Mouse (Mus musculus): ENCODE data around the gene Gm47841.
A peak's percentile ranks its signal among the peaks of the same experiment; 100 is the strongest.

The Gm47841 gene

GRCm38 (mm10) chr15:101046039-101046526 is 1.1 kb downstream of the Gm47841 start:
- no peak for DNase-seq (ENCODE audit: extremely low spot score, low read depth, low spot score)

- no peak for DNase-seq (ENCODE audit: extremely low spot score, low read depth, low spot score)
These were observed 2.7 kb downstream of the Gm47841 start for GRCm38 (mm10) chr15:101044531-101044930.

DNA sequence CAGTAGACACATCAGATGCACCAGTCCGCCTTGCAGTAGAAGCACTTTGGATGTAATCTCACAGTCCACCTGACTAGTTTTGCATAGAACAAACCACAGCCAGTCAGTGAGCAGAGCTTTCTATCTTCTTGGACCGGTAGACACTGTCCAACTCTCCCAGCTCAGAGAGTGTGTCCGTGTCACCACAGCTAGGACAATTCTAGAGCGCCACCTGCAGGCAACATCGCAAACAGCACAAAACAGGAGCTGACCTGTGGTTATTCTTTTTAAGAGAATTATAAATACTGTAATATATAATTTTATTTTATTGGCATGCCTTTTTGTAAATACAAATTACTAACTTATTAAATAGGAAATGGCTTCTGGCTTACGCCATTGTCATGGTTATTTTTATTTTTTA is 4.6 kb downstream of the Gm47841 start:
- peak; percentile 35 for DNase-seq (ENCODE audit: extremely low spot score, low read depth, low spot score)

DNA sequence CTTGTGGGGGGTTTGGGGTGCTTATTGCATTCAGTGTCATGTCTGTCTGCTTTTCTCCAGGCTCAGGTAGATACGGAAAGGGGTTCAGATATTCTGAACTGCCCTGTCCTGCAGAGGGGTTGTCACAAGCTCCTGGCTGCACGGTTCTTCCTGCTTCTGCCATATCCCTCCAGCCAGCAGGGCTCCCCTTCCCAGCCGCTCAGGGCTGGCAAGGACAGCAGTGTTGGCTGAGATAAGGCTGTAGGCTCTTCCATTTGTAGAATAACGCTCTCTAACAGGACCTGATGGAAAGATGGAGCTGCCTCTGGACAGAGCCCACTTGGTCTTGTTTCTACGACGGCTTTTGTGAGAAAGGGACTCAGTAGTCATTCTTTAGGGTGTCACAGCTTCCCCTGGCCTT is 5.2 kb downstream of the Gm47841 start:
- no peak for DNase-seq (ENCODE audit: extremely low spot score, low read depth, low spot score)

DNA sequence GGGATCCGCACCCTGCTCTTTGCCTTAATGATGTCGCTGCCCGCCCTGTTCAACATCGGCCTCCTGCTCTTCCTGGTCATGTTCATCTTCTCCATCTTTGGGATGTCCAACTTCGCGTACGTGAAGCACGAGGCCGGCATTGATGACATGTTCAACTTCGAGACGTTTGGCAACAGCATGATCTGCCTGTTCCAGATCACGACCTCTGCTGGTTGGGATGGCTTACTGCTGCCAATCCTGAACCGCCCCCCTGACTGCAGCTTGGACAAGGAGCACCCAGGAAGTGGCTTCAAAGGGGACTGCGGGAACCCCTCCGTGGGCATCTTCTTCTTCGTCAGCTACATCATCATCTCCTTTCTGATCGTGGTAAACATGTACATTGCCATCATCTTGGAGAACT is 7.5 kb downstream of the Gm47841 start:
- no peak for DNase-seq (ENCODE audit: extremely low spot score, low read depth, low spot score)

- no peak for DNase-seq (ENCODE audit: extremely low spot score, low read depth, low spot score)
These were observed 18.2 kb downstream of the Gm47841 start for GRCm38 (mm10) chr15:101028960-101029359.

GRCm38 (mm10) chr15:101011352-101011751 is 35.8 kb downstream of the Gm47841 start:
- no peak for DNase-seq (ENCODE audit: extremely low spot score, low read depth, low spot score)

GRCm38 (mm10) chr15:101008386-101009010 is 38.7 kb downstream of the Gm47841 start:
- no peak for DNase-seq (ENCODE audit: extremely low spot score, low read depth, low spot score)

GRCm38 (mm10) chr15:101007236-101007635 is 40.0 kb downstream of the Gm47841 start:
- DNase-seq (ENCODE audit: extremely low spot score, low read depth, low spot score) = no peak

DNA sequence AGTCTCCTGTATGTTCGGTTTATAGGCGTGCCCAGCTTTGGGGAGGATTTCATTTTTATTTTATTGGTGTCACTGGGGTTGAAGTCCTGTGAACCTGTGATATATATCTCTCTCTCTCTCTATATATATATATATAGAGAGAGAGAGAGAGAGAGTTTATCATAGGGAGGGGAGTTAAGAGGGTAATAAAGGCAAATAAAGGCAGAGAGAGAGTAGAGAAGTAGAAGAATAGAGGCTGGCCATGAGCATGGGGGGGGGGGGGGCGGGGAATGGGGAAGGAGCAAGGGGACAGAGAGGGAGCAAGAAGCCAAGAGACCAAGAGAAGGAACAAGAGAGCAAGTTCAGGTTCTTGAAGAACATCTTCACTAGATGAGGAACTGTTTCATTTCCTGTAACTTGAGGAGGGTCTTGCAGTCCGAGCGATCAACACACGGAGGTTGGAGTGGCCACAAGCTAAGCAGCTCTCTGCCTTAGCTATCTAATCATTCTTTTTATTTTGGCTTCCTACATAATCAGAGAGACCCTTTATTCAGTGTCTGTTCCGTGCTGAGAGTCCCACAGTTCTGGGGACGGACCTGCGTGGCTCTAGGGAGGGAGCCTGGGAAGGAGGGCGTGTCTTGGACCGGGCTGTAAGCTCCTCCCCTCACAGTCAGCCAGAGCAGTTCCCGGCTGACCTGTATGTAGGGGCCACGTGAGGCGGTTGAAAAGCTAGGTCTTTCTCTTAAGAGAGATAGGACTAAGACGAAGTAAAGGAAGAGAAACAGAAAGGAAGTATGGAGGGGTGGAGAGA is 40.8 kb downstream of the Gm47841 start:
- DNase-seq (ENCODE audit: extremely low spot score, low read depth, low spot score) = no peak

DNA sequence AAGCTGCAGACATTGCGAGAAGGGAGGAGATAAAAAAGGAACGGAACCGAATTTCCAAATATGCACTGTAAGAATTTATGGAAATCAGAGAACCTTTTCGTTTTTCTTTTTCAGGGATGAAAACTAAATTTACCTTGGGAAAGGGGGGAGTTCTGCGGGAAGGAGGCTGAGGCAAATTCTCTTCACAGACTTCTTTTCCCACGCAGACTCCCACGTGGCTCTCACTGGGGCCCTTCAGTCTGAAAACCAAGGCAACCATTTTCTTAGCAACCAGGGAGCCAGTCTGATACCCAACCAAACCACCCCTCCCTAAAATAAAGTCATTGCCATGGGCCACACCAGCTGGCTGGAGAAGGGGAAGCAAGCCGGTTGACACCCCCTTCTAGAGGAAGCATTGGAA is 41.5 kb downstream of the Gm47841 start:
- no peak for DNase-seq (ENCODE audit: extremely low spot score, low read depth, low spot score)

GRCm38 (mm10) chr15:101004538-101004937 is 42.7 kb downstream of the Gm47841 start:
- no peak for DNase-seq (ENCODE audit: extremely low spot score, low read depth, low spot score)

- DNase-seq (ENCODE audit: extremely low spot score, low read depth, low spot score) = no peak
These were observed 44.7 kb downstream of the Gm47841 start for GRCm38 (mm10) chr15:101002466-101002865.

- DNase-seq (ENCODE audit: extremely low spot score, low read depth, low spot score) = no peak
These were observed 45.5 kb downstream of the Gm47841 start for GRCm38 (mm10) chr15:101001685-101002084.

DNA sequence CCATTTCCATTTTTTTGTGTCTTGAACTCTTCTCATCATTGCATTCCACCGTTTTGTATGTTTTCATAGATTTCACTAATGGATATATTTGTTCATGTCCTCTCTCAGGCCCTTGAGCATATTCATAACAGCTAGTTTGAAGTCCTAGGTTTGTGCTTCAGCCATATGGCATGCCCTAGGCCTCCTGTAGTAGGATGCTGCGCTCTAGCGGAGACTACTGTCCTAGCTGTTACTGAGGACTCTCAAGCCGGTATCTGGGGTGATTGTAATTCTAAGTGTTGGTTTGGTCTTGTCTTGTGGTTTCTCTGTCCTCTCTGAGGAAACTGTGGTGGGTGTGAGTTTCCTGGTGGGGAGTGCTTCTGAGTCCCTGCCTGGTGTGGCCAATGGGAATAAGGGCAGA is 50.1 kb downstream of the Gm47841 start:
- DNase-seq (ENCODE audit: extremely low spot score, low read depth, low spot score) = no peak

All from hindlimb bud, embryonic 11.5 days (tissue).